Mouse (Mus musculus): ENCODE measurements around the gene Timm13.

DNA sequence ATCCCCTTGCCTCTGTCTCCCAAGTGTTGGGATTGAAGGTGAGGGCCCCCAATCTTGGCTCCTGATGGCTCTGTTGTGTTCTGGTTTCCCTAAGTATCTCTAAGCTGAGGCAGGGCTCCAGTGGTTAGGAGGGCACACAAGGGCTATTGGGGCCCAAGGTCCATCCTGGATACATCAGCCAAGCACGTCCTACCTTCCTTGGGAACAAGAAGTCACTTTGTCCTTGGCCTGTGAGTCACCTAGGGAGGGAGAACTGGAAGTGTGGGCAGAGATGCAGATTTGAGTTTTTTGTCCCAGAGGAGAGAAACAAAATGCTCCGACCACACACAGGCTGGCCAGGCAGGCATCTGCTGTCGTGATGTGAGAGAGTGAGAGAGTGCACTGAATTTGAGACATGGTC, 48.3 kb upstream of the Timm13 start:
- TF ChIP-seq POLR2A (IDR thresholded peaks at IDR 0.05; ENCODE audit: borderline replicate concordance, insufficient read depth, low read length) (no peak), CTCF (IDR thresholded peaks at IDR 0.05; ENCODE audit: borderline replicate concordance, insufficient read depth, low read depth, low read length) (no peak)
